Mouse (Mus musculus): ENCODE measurements around the gene Pth1r.

DNA sequence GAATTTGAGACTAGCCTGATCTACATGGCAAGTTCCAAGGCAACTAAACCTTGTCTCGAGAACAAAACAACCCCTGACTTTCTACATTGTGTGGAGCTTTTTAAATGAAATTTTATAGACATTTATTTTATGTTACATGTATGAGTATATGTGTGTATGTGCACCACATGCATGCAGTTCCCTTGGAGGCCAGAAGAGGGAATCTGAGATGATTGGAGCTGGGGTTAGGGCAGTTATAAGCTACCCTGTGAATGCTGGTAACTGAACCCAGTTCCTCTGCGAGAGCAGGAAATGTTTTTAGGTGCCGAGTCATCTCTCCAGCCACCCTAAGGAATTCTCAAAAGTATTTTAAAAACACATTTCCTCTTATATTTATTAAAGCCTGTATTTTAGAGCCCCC lies 41.2 kb upstream of the Pth1r start:
- TF ChIP-seq POLR2A (IDR thresholded peaks at IDR 0.05; ENCODE audit: insufficient read depth, low read depth, low read length) (no peak), CTCF (IDR thresholded peaks at IDR 0.05) (peak; percentile 22; the same call in 1 of the 2 replicates)

Measured in heart, adult 2 months (tissue).